Mouse (Mus musculus) ES-Bruce4 (cell line): ENCODE measurements around the gene Rnls.

Source experiments
- CTCF ChIP-seq: IDR thresholded peaks from one replicate; pipeline ENCODE4 v1.8.1; 2011; ENCODE audit warnings: low read depth, low read length
- EP300 ChIP-seq: IDR thresholded peaks from 2 replicates; pipeline ENCODE4 v1.6.1; 2011; ENCODE audit warnings: low read depth, low read length; ENCODE audit not compliant: insufficient read depth
- POLR2A ChIP-seq: IDR thresholded peaks from one replicate; pipeline ENCODE4 v1.8.1; 2011; ENCODE audit warnings: low read length; ENCODE audit not compliant: insufficient read depth

DNA sequence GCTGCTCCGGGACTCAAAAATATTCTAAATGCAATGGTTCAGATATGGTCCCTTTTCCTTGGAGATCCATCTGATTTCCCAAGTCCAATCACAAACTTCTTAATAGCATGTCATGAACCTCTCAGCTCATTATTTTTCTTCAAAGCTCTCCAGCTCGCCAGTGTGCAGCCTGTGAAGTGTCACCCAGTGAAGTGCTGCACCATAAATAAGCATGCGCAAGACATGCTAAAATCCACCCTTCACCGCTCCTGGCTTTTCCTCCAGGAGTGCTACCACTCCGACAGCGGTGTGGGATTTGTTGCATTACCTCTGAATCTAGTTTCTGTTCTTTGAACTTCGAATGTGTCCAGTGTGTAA, 289.3 kb downstream of the Rnls start:
- TF ChIP-seq CTCF (no peak), EP300 (no peak), POLR2A (no peak)
